Mouse (Mus musculus): ENCODE data around the gene Gadl1.

DNA sequence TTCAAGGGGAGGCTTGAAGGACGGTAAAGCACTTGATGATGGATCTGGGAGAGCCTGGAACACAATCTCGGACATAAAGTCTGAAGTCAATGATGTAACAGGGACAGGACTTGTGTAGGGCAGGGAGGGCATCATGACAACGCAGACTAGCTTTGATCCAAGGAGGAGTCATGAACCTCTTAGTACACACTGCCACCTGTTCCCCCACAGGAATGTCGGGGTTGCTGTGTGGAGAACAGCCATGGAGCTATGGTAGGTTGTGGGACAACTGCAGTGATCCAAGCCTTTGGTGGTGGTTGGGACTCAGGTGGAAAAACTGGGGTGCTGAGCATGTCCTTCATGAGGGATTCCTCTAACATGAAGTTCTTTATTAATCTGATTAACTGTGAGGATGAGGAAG, 23.5 kb downstream of the Gadl1 start:
- TF ChIP-seq FLI1 (IDR thresholded peaks at IDR 0.05; ENCODE audit: low read length), result no peak
- TF ChIP-seq GATA1 (IDR thresholded peaks at IDR 0.05; ENCODE audit: borderline replicate concordance, low read length), result no peak
